Mouse (Mus musculus) brain, embryonic 18.5 days (tissue): ENCODE measurements around the gene Mgat2.

Experiments used
- DNase-seq: peaks from one replicate; pipeline ENCODE4 v3.0.0-alpha.2; 2012; ENCODE audit warnings: low read depth, low spot score

Mgat2 gene

DNA sequence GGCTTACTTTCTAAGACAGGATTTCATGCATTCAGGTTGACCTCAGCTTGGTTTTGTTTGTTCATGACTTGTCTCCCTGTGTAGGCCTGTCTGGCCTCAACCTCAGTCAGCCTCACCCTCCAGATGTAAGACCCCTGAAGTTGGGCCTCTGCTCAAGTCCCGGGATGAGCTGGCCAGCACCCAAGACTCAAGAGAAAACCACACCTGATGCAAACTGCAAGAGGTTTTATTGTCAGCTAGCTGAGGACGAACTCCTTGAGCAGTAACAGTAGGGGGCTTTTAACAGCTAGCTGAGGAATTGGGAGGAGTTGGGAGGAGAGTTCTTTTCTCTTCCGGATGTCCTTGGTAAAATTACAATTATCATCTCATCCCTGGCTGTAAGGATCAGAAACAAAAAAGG, 6.4 kb upstream of the Mgat2 start:
- DNase-seq: no peak

DNA sequence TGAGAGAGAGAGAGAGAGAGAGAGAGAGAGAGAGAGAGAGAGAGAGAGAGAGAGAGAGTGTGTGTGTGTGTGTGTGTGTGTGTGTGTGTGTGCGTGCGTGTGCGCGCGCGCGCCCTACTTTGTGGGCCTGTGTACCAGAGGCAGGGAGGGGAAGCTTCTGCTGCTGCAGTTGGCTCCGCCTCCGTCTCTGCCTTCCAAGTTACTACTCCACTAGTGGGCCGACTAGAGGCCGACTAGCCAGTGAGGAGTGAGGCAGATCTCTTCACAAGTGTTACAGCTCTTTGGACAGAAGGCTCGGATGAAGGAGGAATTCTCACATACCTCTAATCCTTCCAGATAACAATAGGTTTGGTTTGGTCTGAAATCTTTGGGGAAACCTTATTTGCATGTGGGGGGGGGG, 4.6 kb upstream of the Mgat2 start:
- DNase-seq: no peak

DNA sequence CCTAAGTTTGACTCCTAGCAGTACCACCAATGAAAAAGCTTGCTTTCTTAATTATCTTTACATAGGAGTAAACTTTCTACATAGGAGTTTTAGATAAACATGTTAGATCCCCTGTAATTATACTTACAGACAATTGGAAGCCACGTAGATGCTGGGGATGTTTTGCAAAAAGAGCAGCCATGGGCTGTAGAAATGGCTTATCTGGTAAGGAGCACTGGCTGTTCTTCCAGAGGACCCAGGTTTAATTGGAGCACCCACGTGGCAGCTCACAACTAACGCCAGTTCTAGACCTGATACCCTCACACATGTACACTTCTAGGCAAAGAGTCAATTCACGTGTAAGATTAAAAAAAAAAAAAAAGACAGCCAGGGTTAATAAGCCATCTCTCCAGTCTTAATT, 2.2 kb upstream of the Mgat2 start:
- no peak for DNase-seq

DNA sequence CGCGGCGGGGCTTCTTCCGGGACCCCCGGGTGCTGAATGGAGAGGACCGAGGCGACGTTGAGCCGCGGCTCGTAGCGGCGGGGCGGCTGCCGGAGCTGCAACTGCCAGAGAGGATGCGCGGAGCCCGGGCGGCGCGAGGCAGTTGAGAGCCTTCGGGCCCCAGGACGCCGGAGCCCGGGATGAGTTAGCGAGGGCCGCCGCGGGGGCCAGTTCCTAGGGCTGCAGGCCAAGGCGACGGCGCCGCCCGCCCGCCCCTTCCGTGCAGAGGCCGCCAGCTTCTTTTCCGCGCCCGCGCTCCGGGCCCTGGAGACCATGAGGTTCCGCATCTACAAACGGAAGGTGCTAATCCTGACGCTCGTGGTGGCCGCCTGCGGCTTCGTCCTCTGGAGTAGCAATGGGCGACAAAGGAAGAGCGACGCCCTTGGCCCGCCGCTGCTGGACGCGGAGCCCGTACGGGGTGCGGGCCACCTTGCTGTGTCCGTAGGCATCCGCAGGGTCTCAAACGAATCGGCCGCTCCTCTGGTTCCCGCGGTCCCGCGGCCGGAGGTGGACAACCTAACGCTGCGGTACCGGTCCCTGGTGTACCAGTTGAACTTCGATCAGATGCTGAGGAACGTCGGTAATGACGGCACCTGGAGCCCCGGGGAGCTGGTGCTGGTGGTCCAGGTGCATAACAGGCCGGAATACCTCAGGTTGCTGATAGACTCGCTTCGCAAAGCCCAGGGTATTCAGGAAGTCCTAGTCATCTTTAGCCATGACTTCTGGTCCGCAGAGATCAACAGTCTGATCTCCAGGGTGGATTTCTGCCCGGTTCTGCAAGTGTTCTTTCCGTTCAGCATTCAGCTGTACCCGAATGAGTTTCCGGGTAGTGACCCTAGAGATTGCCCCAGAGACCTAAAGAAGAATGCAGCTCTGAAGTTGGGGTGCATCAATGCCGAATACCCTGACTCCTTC, 662 bp downstream of the Mgat2 start:
- no peak for DNase-seq

DNA sequence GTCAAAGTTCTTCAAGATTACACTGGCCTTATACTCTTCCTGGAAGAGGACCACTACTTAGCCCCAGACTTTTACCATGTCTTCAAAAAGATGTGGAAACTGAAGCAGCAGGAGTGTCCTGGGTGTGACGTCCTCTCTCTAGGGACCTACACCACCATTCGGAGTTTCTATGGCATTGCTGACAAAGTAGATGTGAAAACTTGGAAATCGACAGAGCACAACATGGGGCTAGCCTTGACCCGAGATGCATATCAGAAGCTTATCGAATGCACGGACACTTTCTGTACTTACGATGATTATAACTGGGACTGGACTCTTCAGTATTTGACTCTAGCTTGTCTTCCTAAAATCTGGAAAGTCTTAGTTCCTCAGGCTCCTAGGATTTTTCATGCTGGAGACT, 1.4 kb downstream of the Mgat2 start:
- no peak for DNase-seq

DNA sequence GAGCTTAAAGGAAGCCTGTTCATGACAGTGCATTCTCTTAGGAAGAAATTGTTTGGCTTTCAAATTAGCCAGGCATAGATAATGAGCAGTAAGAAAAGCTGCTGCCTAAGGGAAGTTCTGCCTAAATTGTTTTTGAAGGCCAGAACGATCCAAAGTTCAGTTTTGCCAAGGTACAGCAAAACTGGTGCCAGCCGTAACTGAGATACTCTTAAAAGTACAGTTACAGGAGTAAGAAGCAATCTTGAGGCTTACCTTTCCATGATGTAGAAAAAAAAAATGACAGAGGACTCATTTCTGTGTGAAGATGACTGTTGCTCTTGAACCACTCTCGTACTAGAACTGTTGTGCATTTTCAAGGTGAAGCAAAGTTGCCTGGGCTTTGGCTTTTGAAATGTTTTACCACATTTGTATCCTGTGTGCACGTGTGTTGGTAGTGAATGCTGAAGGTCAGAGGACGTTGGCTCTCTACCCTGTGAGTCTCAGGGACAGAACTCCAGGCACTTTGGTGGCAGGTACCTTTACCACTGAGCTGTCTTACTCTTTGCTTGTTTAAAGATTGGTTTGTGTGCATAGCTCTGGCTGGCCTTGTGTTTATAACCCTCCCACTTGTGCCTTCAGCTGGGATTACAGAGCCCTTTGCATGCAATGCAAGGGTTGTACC, 3.0 kb downstream of the Mgat2 start:
- no peak for DNase-seq

DNA sequence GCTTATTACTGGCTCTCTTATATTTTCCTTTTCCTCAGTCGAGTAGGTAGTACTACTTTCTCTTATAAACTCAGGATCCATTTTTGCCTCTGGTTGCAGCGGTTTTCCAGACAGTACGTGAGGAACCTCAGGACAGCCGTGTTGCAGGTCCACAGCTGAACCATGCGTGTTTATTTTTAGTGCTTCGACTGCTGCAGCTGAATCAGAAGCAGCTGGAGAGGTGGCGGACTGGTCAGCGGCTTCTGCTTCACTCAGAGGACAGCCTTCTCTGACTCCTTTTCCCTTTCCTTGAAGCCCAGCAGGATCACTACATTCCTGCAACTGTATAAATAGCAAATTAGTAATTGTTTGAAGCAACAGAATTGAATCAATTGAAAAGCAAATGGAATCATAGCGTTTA, 6.1 kb downstream of the Mgat2 start:
- no peak for DNase-seq

DNA sequence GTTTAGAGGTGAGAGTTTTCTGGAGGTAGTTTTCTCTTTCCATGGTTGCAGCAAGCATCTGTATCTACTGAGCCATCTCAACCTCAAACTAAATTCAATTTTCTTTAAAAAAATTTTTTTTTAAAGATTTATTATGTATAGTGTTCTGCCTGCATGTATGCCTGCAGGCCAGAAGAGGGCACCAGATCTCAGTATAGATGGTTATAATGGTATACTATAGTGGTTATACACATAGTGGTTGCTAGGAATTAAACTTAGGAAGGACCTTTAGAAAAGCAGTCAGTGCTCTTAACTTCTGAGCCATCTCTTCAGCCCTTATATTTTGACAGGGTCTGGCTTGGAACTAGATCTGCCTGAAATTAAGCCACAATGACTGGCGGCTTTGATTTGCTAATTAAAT, 6.6 kb downstream of the Mgat2 start:
- DNase-seq: no peak

DNA sequence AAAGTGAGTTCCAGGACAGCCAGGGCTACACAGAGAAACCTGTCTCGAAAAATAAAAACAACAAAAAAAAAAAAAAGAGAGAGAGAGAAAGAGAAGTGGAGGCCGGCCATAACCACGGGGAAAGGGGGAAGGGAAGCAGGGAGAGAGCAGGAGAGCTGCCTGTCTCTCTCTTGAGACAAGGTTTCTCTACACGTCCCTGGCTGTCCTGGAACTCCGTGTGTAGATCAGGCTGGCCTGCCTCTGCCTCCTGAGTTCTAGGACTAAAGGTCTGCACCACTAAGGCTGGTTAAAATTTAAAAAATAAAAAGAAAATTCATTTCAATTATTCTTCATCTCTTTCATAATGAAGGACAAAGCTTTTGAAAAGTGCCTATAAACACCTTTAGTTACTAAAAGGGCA, 7.4 kb downstream of the Mgat2 start:
- DNase-seq: no peak

DNA sequence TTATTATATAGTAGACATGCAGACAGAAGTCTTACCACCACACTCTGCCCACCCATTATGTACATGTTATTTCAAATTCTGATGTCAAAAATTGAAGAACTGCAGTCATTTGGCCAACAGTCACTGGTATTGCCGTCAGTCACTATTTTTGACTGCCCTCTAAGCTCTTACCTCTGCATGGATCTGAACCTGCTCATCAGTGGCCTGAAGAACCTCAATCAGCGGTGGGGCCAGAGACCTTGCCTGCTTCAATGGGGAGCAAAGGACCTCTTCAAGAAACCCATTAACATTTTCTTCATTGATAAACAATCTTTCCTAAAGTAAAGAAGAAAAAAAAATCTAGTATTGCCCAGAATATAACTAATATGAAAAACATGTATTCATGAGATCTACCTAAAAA, 8.7 kb downstream of the Mgat2 start:
- DNase-seq: no peak

DNA sequence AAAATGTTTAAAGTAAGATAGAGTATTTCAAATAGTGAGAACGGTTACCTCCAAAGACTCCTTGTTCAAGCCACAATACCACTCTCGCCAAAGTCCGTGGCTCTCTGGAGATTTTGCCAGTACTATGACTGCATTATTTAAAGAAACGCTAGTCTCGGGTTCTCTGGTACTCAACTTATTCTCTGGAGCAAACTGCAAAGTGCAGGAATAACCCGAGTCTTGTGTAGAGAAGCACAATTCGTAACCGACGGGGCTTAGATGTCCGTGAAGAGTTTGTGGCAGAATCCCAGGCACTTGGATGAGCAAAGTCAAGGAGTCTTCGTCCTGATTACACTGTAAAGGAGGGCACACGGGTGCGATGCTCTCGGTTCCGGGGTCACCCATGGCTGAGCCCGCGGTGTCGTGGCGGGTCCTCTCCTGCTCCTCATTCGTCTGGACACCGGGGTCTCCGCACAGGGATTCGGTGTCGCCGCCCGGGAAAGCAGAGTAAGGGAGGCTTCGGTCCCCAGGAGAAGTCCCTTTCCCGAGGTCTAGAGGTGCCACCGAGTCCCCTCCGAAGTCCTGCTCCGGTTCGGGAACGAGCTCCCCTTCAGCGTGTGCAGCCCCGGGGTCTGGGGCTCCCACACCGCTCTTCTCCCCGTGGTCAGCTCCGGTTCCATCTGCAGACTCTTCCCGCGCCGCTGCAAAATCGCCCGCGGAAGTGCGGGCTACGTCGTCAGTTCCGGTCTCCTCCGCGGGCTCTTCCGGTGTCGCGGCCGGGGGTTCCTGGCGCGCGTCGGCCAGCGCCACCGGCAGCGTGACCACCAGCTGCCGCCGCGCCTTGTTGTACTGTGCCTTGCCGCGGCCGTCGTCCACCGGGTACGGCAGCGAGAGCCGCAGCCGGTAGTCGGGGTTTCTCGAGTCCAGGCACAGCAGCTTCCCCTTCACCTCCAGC, 12.8 kb downstream of the Mgat2 start, which contains the start of gene Gm49383:
Gene Gm49383 (minus strand): TSS at position 661 of the 934 bp plus-strand sequence.
- DNase-seq: peak; percentile 52

DNA sequence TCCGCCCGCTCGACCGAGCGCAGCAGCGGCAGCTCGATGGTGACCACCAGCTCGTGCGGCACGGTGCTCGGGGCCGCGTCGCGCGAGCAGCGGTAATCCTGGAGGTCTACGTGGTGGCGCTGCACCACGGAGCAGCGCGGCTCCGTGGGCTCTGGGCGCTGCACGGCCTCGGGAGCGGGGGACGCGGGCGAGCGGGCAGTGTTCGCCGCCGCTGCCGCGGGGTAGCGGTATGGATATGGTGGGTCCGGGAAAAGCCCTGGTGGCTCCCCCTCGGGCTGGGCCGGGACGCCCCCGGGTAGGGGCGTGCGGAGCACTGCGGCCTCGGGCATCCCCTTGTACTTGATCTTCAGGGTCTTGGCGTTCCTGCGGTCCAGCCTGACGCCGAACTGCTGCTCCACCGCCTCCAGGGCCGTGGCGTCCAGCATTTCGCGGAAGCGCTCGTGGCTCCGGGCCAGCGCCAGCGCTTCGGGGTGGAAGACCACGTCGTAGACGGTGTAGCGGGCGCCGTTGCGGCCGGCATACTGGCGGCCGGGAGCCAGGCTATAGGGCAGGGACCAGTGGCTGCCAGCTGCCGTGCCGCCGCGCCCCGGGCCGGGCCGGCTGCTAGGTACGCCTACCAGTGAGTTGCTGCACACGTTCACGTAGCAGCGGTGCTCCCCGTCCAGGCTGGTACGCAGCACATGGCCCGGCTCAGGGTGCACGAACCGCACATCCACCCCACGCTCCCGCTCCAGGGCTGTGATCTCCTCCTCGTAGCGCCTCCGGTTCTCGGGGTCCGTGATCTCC, 13.6 kb downstream of the Mgat2 start:
- DNase-seq: no peak

DNA sequence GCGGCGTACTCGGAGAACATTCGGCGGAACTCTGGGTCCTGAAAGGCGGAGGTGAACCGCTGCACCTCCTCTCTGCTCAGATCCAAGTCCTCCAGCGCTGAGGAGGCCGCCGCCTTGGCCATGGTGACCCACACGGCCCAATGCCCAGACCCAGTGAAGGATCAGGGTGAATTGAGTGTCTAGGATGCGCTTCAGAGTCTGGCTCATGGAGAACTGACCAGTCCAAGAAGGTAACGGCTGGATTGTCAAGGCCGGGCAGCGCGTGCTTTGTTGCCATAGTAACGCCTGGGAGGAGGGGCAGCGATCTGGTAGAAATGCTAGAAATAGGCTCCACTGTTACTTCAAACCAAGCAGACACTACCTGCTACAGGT, 14.2 kb downstream of the Mgat2 start, which contains the start of gene Dnaaf2:
Gene Dnaaf2 (minus strand): TSS at position 266 of the 372 bp plus-strand sequence.
- DNase-seq: no peak

DNA sequence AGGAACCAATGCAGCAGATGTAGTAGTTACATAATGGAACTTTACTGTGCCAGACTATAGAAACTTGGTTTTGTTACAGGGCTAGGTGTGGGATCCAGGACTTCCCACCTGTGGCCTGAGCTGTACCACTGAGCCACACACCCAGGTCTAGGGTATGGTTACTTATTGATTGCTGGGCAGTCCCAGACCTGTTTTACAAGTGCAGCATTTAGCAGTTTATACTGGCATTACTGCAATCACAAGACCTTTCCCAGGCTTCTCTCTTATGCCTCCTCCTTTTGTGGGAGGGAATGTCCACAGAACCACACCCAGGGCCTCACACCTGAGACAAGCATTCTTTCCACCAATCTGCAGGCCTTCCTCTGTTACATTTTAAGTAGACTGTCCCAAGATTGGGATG, 15.0 kb downstream of the Mgat2 start:
- DNase-seq: no peak

DNA sequence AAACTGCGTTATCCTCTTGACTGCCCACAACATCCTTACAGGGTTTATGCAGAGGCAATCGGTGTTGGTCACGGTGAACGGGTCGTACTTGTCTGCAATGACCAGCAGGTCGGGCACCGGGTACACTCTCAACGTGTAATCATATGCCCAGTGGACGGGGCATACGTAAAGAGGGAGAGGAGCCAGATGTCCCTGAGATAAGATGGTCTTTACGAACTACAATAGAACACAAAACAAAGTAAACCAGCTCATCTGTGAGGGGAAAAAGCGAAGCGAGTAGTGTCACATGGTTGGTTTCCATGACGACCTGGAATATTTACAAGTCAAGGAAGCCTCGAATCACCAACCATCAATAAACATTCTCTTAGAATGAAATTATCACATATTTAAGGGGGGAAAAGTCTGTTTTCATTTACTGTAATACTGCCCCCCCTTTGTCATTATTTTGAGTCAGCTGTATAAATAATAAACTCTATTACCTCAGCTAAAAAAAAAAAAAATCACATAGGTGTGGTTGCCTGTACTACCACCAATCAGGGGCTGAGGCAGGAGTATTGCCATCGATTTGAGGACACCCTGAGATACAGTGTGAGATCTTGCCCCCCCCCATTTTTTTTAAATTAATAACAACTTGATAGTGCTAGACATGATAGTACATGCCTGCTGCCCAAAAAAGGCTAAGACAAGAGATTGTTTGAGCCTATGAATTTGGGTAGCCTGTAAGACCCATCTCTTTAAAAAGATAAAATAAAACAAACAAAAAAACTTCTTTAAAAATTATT, 20.3 kb downstream of the Mgat2 start, which contains the start of gene Gm49384:
Gene Gm49384 (minus strand): TSS at position 216 of the 782 bp plus-strand sequence.
- DNase-seq: no peak

DNA sequence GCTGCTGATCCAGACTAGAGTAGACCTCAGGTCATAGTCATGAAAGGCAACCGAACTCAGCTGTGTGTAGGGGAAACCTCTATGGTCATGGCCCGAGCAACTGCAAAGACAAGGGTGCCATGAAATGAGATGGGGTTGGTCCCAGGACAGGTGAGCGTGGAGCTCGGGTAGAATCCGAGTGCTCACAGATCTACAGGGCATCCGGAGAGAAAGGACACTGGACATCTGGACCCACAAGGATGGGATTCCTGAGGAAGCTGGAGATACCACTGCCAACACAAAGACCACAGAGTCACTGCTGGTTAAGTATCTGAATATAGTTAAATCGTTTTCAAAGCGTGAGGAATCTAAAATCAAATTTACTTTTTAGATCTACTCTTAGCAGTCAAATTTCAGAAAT, 23.4 kb downstream of the Mgat2 start:
- no peak for DNase-seq

DNA sequence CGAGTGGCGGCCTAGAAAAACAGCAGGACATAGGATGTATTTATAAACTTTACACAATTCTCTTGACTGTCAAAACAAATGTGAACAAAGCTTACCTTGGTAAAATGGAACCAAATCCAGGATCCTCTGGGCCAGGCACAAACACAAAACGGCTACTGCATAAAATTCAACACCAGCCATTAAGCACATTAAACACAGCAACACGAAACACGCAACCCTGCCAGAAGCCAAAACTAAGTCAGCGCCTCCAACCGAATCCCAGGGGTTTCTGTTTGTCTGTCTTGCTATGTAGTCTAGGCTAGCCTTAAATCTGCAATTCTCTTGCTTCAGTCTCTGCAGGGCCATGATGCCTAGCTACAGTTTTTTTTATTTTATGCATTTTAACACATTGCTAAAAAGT, 24.0 kb downstream of the Mgat2 start:
- no peak for DNase-seq

DNA sequence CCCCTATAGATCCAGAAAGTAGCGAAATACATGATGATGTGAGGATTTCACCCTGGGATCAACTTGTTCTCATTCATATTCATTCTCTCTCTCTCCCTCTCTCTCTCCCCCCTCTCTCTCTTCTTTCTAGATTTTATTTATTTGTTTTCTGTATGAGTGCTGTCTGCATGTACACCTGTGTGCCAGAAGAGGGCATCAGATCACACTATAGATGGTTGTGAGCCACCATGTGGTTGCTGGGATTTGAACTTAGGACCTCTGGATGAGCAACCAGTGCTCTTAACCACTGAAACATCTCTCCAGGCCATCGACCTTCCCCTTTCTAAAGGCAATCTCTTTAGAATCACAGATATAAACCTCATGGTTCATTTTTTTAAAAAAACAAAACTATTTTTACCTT, 24.6 kb downstream of the Mgat2 start:
- no peak for DNase-seq

DNA sequence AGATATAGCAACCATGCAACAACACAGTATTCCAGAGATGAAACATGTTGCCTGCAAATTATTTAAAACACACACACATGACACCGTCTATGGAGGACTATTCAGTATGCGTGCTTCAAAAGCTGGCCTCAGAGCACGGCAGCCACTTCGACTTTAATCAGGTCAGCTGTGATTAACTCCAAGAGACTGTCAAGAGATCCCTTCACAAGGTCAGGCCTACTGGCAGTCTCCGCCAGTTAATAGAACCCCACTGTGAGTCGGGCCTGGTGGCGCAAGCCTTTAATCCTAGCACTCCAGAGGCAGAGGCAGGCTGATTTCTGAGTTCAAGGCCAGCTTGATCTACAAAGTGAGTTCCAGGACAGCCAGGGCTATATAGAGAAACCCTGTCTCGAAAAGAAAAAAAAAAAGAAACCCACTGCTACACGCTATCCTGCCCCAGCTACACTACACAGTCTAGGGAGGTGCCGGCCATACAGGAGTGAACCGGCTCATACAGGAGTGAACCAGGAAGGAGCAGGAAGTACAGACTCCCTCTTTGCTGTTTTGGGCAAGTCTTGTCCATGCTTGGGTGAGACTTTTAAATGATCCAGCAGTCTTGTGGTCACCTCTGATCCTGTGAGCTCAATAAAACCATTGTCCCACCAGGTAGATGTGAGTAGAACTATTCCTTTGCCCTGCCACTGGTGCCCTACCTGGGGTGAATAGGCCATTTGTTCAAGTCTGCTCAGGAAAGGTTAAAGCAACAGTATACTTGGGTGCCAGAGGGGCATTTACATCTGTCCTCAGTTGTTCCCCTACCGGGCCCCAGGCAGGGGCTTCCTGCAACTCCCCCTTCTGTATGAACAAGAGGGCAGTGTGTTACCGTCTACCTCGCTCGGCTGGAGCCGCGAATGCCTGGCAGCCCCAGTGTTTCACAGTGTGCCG, 26.4 kb downstream of the Mgat2 start:
- no peak for DNase-seq
